Mouse (Mus musculus) stomach, embryonic 16.5 days (tissue): ENCODE results near the gene 4921524J17Rik. TPM values are rescaled to one million over a fixed set of nuclear protein-coding genes. Genes with fewer than 3 reads are reported as not detected.

Experiments
- ATAC-seq: fragments of 200-750 bp; cut with Nextera tagmentation; 2 replicates; pipeline ENCODE4 v1.8.0; 2017; ENCODE audit warnings: moderate number of reproducible peaks, moderate TSS enrichment; ENCODE audit not compliant: insufficient read depth, low FRiP score
- H3K27ac ChIP-seq: fragments of 300-500 bp; sonication (generic); 2 replicates; pipeline ENCODE4 v1.5.1; 2014; ENCODE audit warnings: low read length
- H3K27me3 ChIP-seq: fragments of 300-500 bp; sonication (generic); 2 replicates; pipeline ENCODE4 v1.6.1; 2014; ENCODE audit warnings: low read length, control low read depth, mixed read lengths; ENCODE audit not compliant: control insufficient read depth, insufficient read depth
- H3K36me3 ChIP-seq: fragments of 300-500 bp; sonication (generic); 2 replicates; pipeline ENCODE4 v1.6.1; 2014; ENCODE audit warnings: low read length; ENCODE audit not compliant: control insufficient read depth, insufficient read depth
- H3K4me1 ChIP-seq: fragments of 300-500 bp; sonication (generic); 2 replicates; pipeline ENCODE4 v1.6.1; 2014; ENCODE audit warnings: low read length, control low read depth, mixed read lengths; ENCODE audit not compliant: control insufficient read depth, insufficient read depth
- H3K4me2 ChIP-seq: fragments of 300-500 bp; sonication (generic); 2 replicates; pipeline ENCODE4 v1.6.1; 2014; ENCODE audit warnings: low read depth, low read length, mixed read lengths
- H3K4me3 ChIP-seq: fragments of 300-500 bp; sonication (generic); replicated peaks from 2 replicates; pipeline ENCODE4 v1.5.1; 2014; ENCODE audit warnings: mild to moderate bottlenecking, low read length
- H3K9ac ChIP-seq: fragments of 300-500 bp; sonication (generic); 2 replicates; pipeline ENCODE4 v1.6.1; 2014; ENCODE audit warnings: low read length
- H3K9me3 ChIP-seq: fragments of 300-500 bp; sonication (generic); replicated peaks from 2 replicates; pipeline ENCODE4 v1.6.1; 2016; ENCODE audit warnings: low read length, control low read depth; ENCODE audit not compliant: control insufficient read depth
- WGBS: fragments of 180-500 bp; shearing (Covaris S2); extraction: QIAGEN DNeasy Blood & Tissue Kit; methylation state at CpG from one replicate; pipeline ENCODE4 v1.1.7; 2014; 5-methylcytosine and 5-hydroxymethylcytosine counted together
- polyA plus RNA-seq: library from polyadenylated mRNA; unstranded; fragments of >200 nt; fragmentation: Nextera tagmentation; extraction: Ambion mirVana; gene quantifications from 2 replicates; pipeline ENCODE4 v1.2.1, GENCODE M21; 2015

Gene 4921524J17Rik
- polyA plus RNA-seq, 1 experiment from 2014 or later = 41.0 TPM

- H3K9me3 ChIP-seq = no peaks in the 10 kb centered on the region
- no peaks in the 10 kb centered on the region for H3K36me3 ChIP-seq
- H3K4me1 ChIP-seq = peaks cover 20% of the 10 kb centered on the region
- no peak for ATAC-seq
- 0 out of 2 replicates have a peak overlapping the region, but pooled peaks have one; percentile 24 for H3K27ac ChIP-seq
- no peaks in the 10 kb centered on the region for H3K27me3 ChIP-seq
- H3K9ac ChIP-seq = no peak overlapping the region; the same call in 1 of the 2 replicates
- H3K4me2 ChIP-seq = peak overlapping the region; percentile 51
- 21% methylated on average over 3 of the region's 3 CpGs for WGBS
- peak overlapping the region; percentile 87 for H3K4me3 ChIP-seq
Measured at GRCm38 (mm10) chr8:85430801-85431200, 1.8 kb downstream of the 4921524J17Rik start.

GRCm38 (mm10) chr8:85429219-85429618 is 3.4 kb downstream of the 4921524J17Rik start:
- no peak for ATAC-seq
- Histone ChIP-seq H3K27me3 (no peaks in the 10 kb centered on the region), H3K36me3 (no peaks in the 10 kb centered on the region), H3K9me3 (no peaks in the 10 kb centered on the region), H3K27ac (no peak overlapping the region), H3K4me2 (no peak overlapping the region; the same call in 1 of the 2 replicates), H3K4me1 (peaks cover 20% of the 10 kb centered on the region), H3K9ac (no peak overlapping the region), H3K4me3 (no peak overlapping the region)
- 32% methylated on average over 4 of the region's 4 CpGs for WGBS

GRCm38 (mm10) chr8:85427026-85427425 is 5.6 kb downstream of the 4921524J17Rik start:
- 42% methylated on average over 4 of the region's 4 CpGs for WGBS

GRCm38 (mm10) chr8:85421329-85421728 is 11.3 kb downstream of the 4921524J17Rik start:
- Histone ChIP-seq H3K27me3 (no peaks in the 10 kb centered on the region), H3K4me1 (no peaks in the 10 kb centered on the region; the same call in 1 of the 2 replicates), H3K9ac (no peak overlapping the region), H3K4me2 (no peak overlapping the region), H3K9me3 (no peaks in the 10 kb centered on the region), H3K36me3 (0 out of 2 replicates have a peak, but pooled peaks cover 3% of the 10 kb centered on the region), H3K4me3 (no peak overlapping the region), H3K27ac (no peak overlapping the region)
- no peak for ATAC-seq
- WGBS = 91% methylated on average over 1 of the region's 1 CpGs

More at GRCm38 (mm10) chr8:85427026-85427425, 5.6 kb downstream of the 4921524J17Rik start:
- Histone ChIP-seq H3K9ac (no peak overlapping the region), H3K4me1 (peaks cover 20% of the 10 kb centered on the region), H3K36me3 (no peaks in the 10 kb centered on the region), H3K4me3 (no peak overlapping the region), H3K27ac (no peak overlapping the region), H3K4me2 (no peak overlapping the region), H3K27me3 (no peaks in the 10 kb centered on the region), H3K9me3 (no peaks in the 10 kb centered on the region)
- no peak for ATAC-seq

- WGBS = 73% methylated on average over 3 of the region's 3 CpGs
- Histone ChIP-seq H3K9me3 (no peaks in the 10 kb centered on the region), H3K4me2 (no peak overlapping the region), H3K4me1 (no peaks in the 10 kb centered on the region), H3K36me3 (no peaks in the 10 kb centered on the region), H3K27ac (no peak overlapping the region), H3K27me3 (no peaks in the 10 kb centered on the region), H3K4me3 (no peak overlapping the region), H3K9ac (no peak overlapping the region)
- ATAC-seq = no peak
Measured at GRCm38 (mm10) chr8:85408526-85408925, 24.1 kb downstream of the 4921524J17Rik start.

- ATAC-seq = no peak
- Histone ChIP-seq H3K4me1 (no peaks in the 10 kb centered on the region), H3K27ac (no peak overlapping the region), H3K27me3 (no peaks in the 10 kb centered on the region), H3K4me2 (no peak overlapping the region), H3K9me3 (no peaks in the 10 kb centered on the region), H3K4me3 (no peak overlapping the region), H3K36me3 (no peaks in the 10 kb centered on the region), H3K9ac (no peak overlapping the region; the same call in 1 of the 2 replicates)
- WGBS = 59% methylated on average over 7 of the region's 7 CpGs
Measured at GRCm38 (mm10) chr8:85408053-85408505, 24.6 kb downstream of the 4921524J17Rik start.

GRCm38 (mm10) chr8:85405961-85406360 is 26.7 kb downstream of the 4921524J17Rik start:
- Histone ChIP-seq H3K27me3 (no peaks in the 10 kb centered on the region), H3K9ac (no peak overlapping the region), H3K27ac (no peak overlapping the region), H3K4me2 (no peak overlapping the region), H3K36me3 (no peaks in the 10 kb centered on the region), H3K9me3 (no peaks in the 10 kb centered on the region), H3K4me3 (no peak overlapping the region), H3K4me1 (no peaks in the 10 kb centered on the region)
- no peak for ATAC-seq
- WGBS = 76% methylated on average over 10 of the region's 10 CpGs

- no peak for ATAC-seq
- no peaks in the 10 kb centered on the region for H3K4me1 ChIP-seq
- no peaks in the 10 kb centered on the region for H3K9me3 ChIP-seq
- H3K4me3 ChIP-seq = no peak overlapping the region
- no peak overlapping the region for H3K27ac ChIP-seq
- 33% methylated on average over 3 of the region's 3 CpGs for WGBS
- no peak overlapping the region for H3K4me2 ChIP-seq
- no peak overlapping the region for H3K9ac ChIP-seq
- H3K27me3 ChIP-seq = no peaks in the 10 kb centered on the region
- H3K36me3 ChIP-seq = no peaks in the 10 kb centered on the region
Measured at GRCm38 (mm10) chr8:85405418-85405817, 27.2 kb downstream of the 4921524J17Rik start.

- H3K27me3 ChIP-seq = no peaks in the 10 kb centered on the region
- WGBS = 82% methylated on average over 4 of the region's 4 CpGs
- H3K9ac ChIP-seq = no peak overlapping the region
- no peaks in the 10 kb centered on the region for H3K4me1 ChIP-seq
- no peak overlapping the region for H3K4me3 ChIP-seq
- H3K27ac ChIP-seq = no peak overlapping the region
- no peaks in the 10 kb centered on the region for H3K9me3 ChIP-seq
- H3K36me3 ChIP-seq = no peaks in the 10 kb centered on the region
- ATAC-seq = no peak
- H3K4me2 ChIP-seq = no peak overlapping the region
Measured at GRCm38 (mm10) chr8:85398548-85398947, 34.1 kb downstream of the 4921524J17Rik start.
